Mouse (Mus musculus): ENCODE results near the gene Nkx2-5. TPM values are rescaled to one million over a fixed set of nuclear protein-coding genes. Genes with fewer than 3 reads are reported as not detected.

Nkx2-5 gene
- not detected for polyA plus RNA-seq (2017; shearing (Covaris generic))

GRCm38 (mm10) chr17:26844909-26845148, at the start of gene Nkx2-5:
TSS of gene Nkx2-5 (minus strand) at chr17:26845009.

Other genes with a start within 250 kb of the Nkx2-5 start
- gene Atp6v0e, start 181.8 kb downstream of the Nkx2-5 start, polyA plus RNA-seq (2017; shearing (Covaris generic)) = 368 TPM
- gene Crebrf, start 129.4 kb downstream of the Nkx2-5 start, polyA plus RNA-seq (2017; shearing (Covaris generic)) = 91.0 TPM
- gene Bnip1, start 63.9 kb downstream of the Nkx2-5 start, polyA plus RNA-seq (2017; shearing (Covaris generic)) = 29.8 TPM
- gene Kifc5b, start 72.1 kb upstream of the Nkx2-5 start, polyA plus RNA-seq (2017; shearing (Covaris generic)) = 1.6 TPM
- gene Phf1, start 88.0 kb upstream of the Nkx2-5 start, polyA plus RNA-seq (2017; shearing (Covaris generic)) = 125 TPM
- gene Cuta, start 94.6 kb upstream of the Nkx2-5 start, polyA plus RNA-seq (2017; shearing (Covaris generic)) = 174 TPM
- not detected for gene Syngap1, start 96.2 kb upstream of the Nkx2-5 start, polyA plus RNA-seq (2017; shearing (Covaris generic))
- gene Zbtb9, start 128.2 kb upstream of the Nkx2-5 start, polyA plus RNA-seq (2017; shearing (Covaris generic)) = 21.2 TPM
- gene Bak1, start 184.0 kb upstream of the Nkx2-5 start, polyA plus RNA-seq (2017; shearing (Covaris generic)) = 3.2 TPM
- 15.2 TPM for gene Itpr3, start 212.3 kb upstream of the Nkx2-5 start, polyA plus RNA-seq (2017; shearing (Covaris generic))

Data from activated CD4-positive, CD25-positive, alpha-beta regulatory T cell, adult 9 weeks (primary cell).